Mouse (Mus musculus): ENCODE data around the gene Car8.

Gene Car8

GRCm38 (mm10) chr4:8238560-8239305 is at the start of gene Car8:
Gene Car8, minus strand, starts transcription at chr4:8239041.
- DNase-seq (ENCODE audit: low read depth, low spot score), result no peak

- DNase-seq (ENCODE audit: low read depth, low spot score), result peak; percentile 35
Measured at GRCm38 (mm10) chr4:8284934-8285333, 46.1 kb upstream of the Car8 start.

GRCm38 (mm10) chr4:8278159-8278558 is 39.3 kb upstream of the Car8 start:
- DNase-seq (ENCODE audit: low read depth, low spot score), result no peak

GRCm38 (mm10) chr4:8249805-8250204 is 11.0 kb upstream of the Car8 start:
- DNase-seq (ENCODE audit: low read depth, low spot score), result no peak

GRCm38 (mm10) chr4:8245495-8246063 is 6.7 kb upstream of the Car8 start:
- DNase-seq (ENCODE audit: low read depth, low spot score), result no peak

GRCm38 (mm10) chr4:8245062-8245461 is 6.2 kb upstream of the Car8 start:
- DNase-seq (ENCODE audit: low read depth, low spot score), result no peak

GRCm38 (mm10) chr4:8239699-8240098 is 858 bp upstream of the Car8 start:
- DNase-seq (ENCODE audit: low read depth, low spot score), result no peak

- DNase-seq (ENCODE audit: low read depth, low spot score), result no peak
Measured at GRCm38 (mm10) chr4:8239306-8239670, 447 bp upstream of the Car8 start.

GRCm38 (mm10) chr4:8232393-8233111 is 6.3 kb downstream of the Car8 start:
- no peak for DNase-seq (ENCODE audit: low read depth, low spot score)

GRCm38 (mm10) chr4:8231291-8231871 is 7.5 kb downstream of the Car8 start:
- no peak for DNase-seq (ENCODE audit: low read depth, low spot score)

- no peak for DNase-seq (ENCODE audit: low read depth, low spot score)
Measured at GRCm38 (mm10) chr4:8229661-8230298, 9.1 kb downstream of the Car8 start.

- DNase-seq (ENCODE audit: low read depth, low spot score), result no peak
Measured at GRCm38 (mm10) chr4:8218941-8219340, 19.9 kb downstream of the Car8 start.

GRCm38 (mm10) chr4:8218004-8218403 is 20.8 kb downstream of the Car8 start:
- DNase-seq (ENCODE audit: low read depth, low spot score), result no peak

- no peak for DNase-seq (ENCODE audit: low read depth, low spot score)
Measured at GRCm38 (mm10) chr4:8217272-8217671, 21.6 kb downstream of the Car8 start.

- no peak for DNase-seq (ENCODE audit: low read depth, low spot score)
Measured at GRCm38 (mm10) chr4:8216551-8216950, 22.3 kb downstream of the Car8 start.

GRCm38 (mm10) chr4:8213661-8214060 is 25.2 kb downstream of the Car8 start:
- DNase-seq (ENCODE audit: low read depth, low spot score), result no peak

GRCm38 (mm10) chr4:8212873-8213569 is 25.8 kb downstream of the Car8 start:
- no peak for DNase-seq (ENCODE audit: low read depth, low spot score)

GRCm38 (mm10) chr4:8210452-8210851 is 28.4 kb downstream of the Car8 start:
- DNase-seq (ENCODE audit: low read depth, low spot score), result no peak

GRCm38 (mm10) chr4:8207924-8208323 is 30.9 kb downstream of the Car8 start:
- DNase-seq (ENCODE audit: low read depth, low spot score), result no peak

- no peak for DNase-seq (ENCODE audit: low read depth, low spot score)
Measured at GRCm38 (mm10) chr4:8206918-8207573, 31.8 kb downstream of the Car8 start.

Measured in A20 (cell line).